Mouse (Mus musculus): ENCODE measurements at regions not wholly inside any gene's neighbourhood (a gene's known extent, or its start where the extent isn't known, plus 50 kb on each side); places are given as distances from the start of the nearest gene placed in this dataset.

GRCm38 (mm10) chr3:105130228-105130627 is 63.6 kb downstream of the 4930564D02Rik start:
- no peak for DNase-seq

- no peak for DNase-seq
Observed at GRCm38 (mm10) chr3:105131053-105131452, 64.4 kb downstream of the 4930564D02Rik start.

GRCm38 (mm10) chr3:105133011-105133410 is 66.4 kb downstream of the 4930564D02Rik start:
- no peak for DNase-seq

- DNase-seq: no peak
Observed at GRCm38 (mm10) chr3:105141170-105141971, 74.7 kb downstream of the 4930564D02Rik start.

- no peak for DNase-seq
Observed at GRCm38 (mm10) chr3:105142631-105143030, 76.0 kb downstream of the 4930564D02Rik start.

GRCm38 (mm10) chr3:105151475-105152157 is 85.0 kb downstream of the 4930564D02Rik start:
- peak; percentile 48 to 70 for DNase-seq

GRCm38 (mm10) chr3:105152158-105152541 is 85.5 kb downstream of the 4930564D02Rik start:
- no peak for DNase-seq

GRCm38 (mm10) chr3:105158376-105158775 is 91.7 kb downstream of the 4930564D02Rik start:
- no peak for DNase-seq

GRCm38 (mm10) chr3:105165355-105165754 is 98.7 kb downstream of the 4930564D02Rik start:
- DNase-seq: peak; percentile 82 to 90

GRCm38 (mm10) chr3:105169117-105169516 is 102.5 kb downstream of the 4930564D02Rik start:
- no peak for DNase-seq

GRCm38 (mm10) chr3:105171527-105171926 is 104.9 kb downstream of the 4930564D02Rik start:
- DNase-seq: no peak

- no peak for DNase-seq
Observed at GRCm38 (mm10) chr3:105172054-105172453, 105.4 kb downstream of the 4930564D02Rik start.

- DNase-seq: no peak
Observed at GRCm38 (mm10) chr3:105191303-105191702, 124.7 kb downstream of the 4930564D02Rik start.

GRCm38 (mm10) chr3:105191830-105192229 is 125.2 kb downstream of the 4930564D02Rik start:
- DNase-seq: no peak

- DNase-seq: no peak
Observed at GRCm38 (mm10) chr3:105200735-105201134, 134.1 kb downstream of the 4930564D02Rik start.

GRCm38 (mm10) chr3:105209164-105209563 is 142.5 kb downstream of the 4930564D02Rik start:
- DNase-seq: no peak

GRCm38 (mm10) chr3:105211023-105211422 is 144.4 kb downstream of the 4930564D02Rik start:
- no peak for DNase-seq

GRCm38 (mm10) chr3:105211726-105212125 is 145.1 kb downstream of the 4930564D02Rik start:
- DNase-seq: no peak

- no peak for DNase-seq
Observed at GRCm38 (mm10) chr3:105214867-105215266, 148.2 kb downstream of the 4930564D02Rik start.

- DNase-seq: no peak
Observed at GRCm38 (mm10) chr3:105215729-105216128, 149.1 kb downstream of the 4930564D02Rik start.

- no peak for DNase-seq
Observed at GRCm38 (mm10) chr3:105219630-105220029, 153.0 kb downstream of the 4930564D02Rik start.

- no peak for DNase-seq
Observed at GRCm38 (mm10) chr3:105220641-105221040, 154.0 kb downstream of the 4930564D02Rik start.

GRCm38 (mm10) chr3:105222925-105223324 is 156.3 kb downstream of the 4930564D02Rik start:
- no peak for DNase-seq

GRCm38 (mm10) chr3:105223671-105224070 is 157.0 kb downstream of the 4930564D02Rik start:
- no peak for DNase-seq

Data from cerebellum, postnatal 25 days (tissue).